Mouse (Mus musculus) megakaryocyte progenitor cell, adult 5-6 weeks (primary cell): ENCODE measurements around the gene Eps15l1. TPM values are rescaled to one million over a fixed set of nuclear protein-coding genes. Genes with fewer than 3 reads are reported as not detected.

Experiments
- ATAC-seq: replicated peaks from 2 replicates; pipeline ENCODE4 v1.8.0; 2016; ENCODE audit warnings: mild to moderate bottlenecking, moderate TSS enrichment, inconsistent platforms; ENCODE audit not compliant: poor library complexity
- total RNA-seq, 2 experiments: library from RNA; stranded (forward) in 1 of 2; stranded (reverse) in 1 of 2; fragments of 157-497, 149-512 nt in 1 of 2; fragments of 200-1000 nt in 1 of 2; gene quantifications; 2 replicates each; pipeline versions ENCODE4 v1.2.3 to v1.2.4; 2015 to 2017

Eps15l1 gene
- total RNA-seq, 2 experiments from 2014 or later, result 35.2 to 57.1 TPM

- no peak for ATAC-seq
These were observed 122.3 kb downstream of the Eps15l1 start for GRCm38 (mm10) chr8:72298928-72299327.

- ATAC-seq, result no peak
These were observed 124.7 kb downstream of the Eps15l1 start for GRCm38 (mm10) chr8:72296561-72296960.

- peak; percentile 89 for ATAC-seq
These were observed 125.6 kb downstream of the Eps15l1 start for GRCm38 (mm10) chr8:72295679-72296078.

- no peak; the same call in 1 of the 2 replicates for ATAC-seq
These were observed 126.1 kb downstream of the Eps15l1 start for GRCm38 (mm10) chr8:72295125-72295524.

GRCm38 (mm10) chr8:72293309-72293708 lies 128.0 kb downstream of the Eps15l1 start:
- no peak for ATAC-seq

GRCm38 (mm10) chr8:72291104-72291503 lies 130.2 kb downstream of the Eps15l1 start:
- ATAC-seq, result no peak

Other genes with a start within 250 kb of the Eps15l1 start
- gene Hsh2d, start 231.8 kb downstream of the Eps15l1 start, total RNA-seq (2015), result 6.6 and 8.7 TPM in 2 replicates
- 4.5 and 5.9 TPM in 2 replicates for gene Hsh2d, start 231.8 kb downstream of the Eps15l1 start, total RNA-seq (2017)
- gene Cib3, start 208.6 kb downstream of the Eps15l1 start, total RNA-seq (2015), result not detected in 2 replicates
- not detected in 2 replicates for gene Cib3, start 208.6 kb downstream of the Eps15l1 start, total RNA-seq (2017)
- not detected in 2 replicates for gene Gm11034, start 207.8 kb downstream of the Eps15l1 start, total RNA-seq (2015)
- not detected in 2 replicates for gene Gm11034, start 207.8 kb downstream of the Eps15l1 start, total RNA-seq (2017)
- gene Fam32a, start 201.7 kb downstream of the Eps15l1 start, total RNA-seq (2015), result 40.5 and 44.9 TPM in 2 replicates
- gene Fam32a, start 201.7 kb downstream of the Eps15l1 start, total RNA-seq (2017), result 37.5 and 39.1 TPM in 2 replicates
- 88.1 and 90.6 TPM in 2 replicates for gene Ap1m1, start 181.4 kb downstream of the Eps15l1 start, total RNA-seq (2015)
- 52.4 and 65.4 TPM in 2 replicates for gene Ap1m1, start 181.4 kb downstream of the Eps15l1 start, total RNA-seq (2017)
- 58.7 and 76.6 TPM in 2 replicates for gene Gm10282, start 116.2 kb downstream of the Eps15l1 start, total RNA-seq (2015)
- 68.3 and 86.8 TPM in 2 replicates for gene Gm10282, start 116.2 kb downstream of the Eps15l1 start, total RNA-seq (2017)
- gene Klf2, start 102.4 kb downstream of the Eps15l1 start, total RNA-seq (2015), result 10.8 and 21.8 TPM in 2 replicates
- gene Klf2, start 102.4 kb downstream of the Eps15l1 start, total RNA-seq (2017), result 2.0 and 6.6 TPM in 2 replicates
- gene Calr3, start 22.4 kb upstream of the Eps15l1 start, total RNA-seq (2015), result 2.2 TPM in 2 replicates
- 2.9 TPM in 2 replicates for gene Calr3, start 22.4 kb upstream of the Eps15l1 start, total RNA-seq (2017)
- gene 1700030K09Rik, start 22.4 kb upstream of the Eps15l1 start, total RNA-seq (2015), result 3.0 and 3.3 TPM in 2 replicates
- gene 1700030K09Rik, start 22.4 kb upstream of the Eps15l1 start, total RNA-seq (2017), result 6.3 and 6.5 TPM in 2 replicates
- gene Cherp, start 53.8 kb upstream of the Eps15l1 start, total RNA-seq (2015), result 80.1 and 106 TPM in 2 replicates
- gene Cherp, start 53.8 kb upstream of the Eps15l1 start, total RNA-seq (2017), result 17.7 and 23.8 TPM in 2 replicates
- 27.3 and 40.7 TPM in 2 replicates for gene Slc35e1, start 71.2 kb upstream of the Eps15l1 start, total RNA-seq (2015)
- 26.8 and 30.3 TPM in 2 replicates for gene Slc35e1, start 71.2 kb upstream of the Eps15l1 start, total RNA-seq (2017)
- 10.0 and 12.0 TPM in 2 replicates for gene Med26, start 126.8 kb upstream of the Eps15l1 start, total RNA-seq (2015)
- 8.6 and 9.9 TPM in 2 replicates for gene Med26, start 126.8 kb upstream of the Eps15l1 start, total RNA-seq (2017)
- 45.9 and 54.0 TPM in 2 replicates for gene Smim7, start 149.6 kb upstream of the Eps15l1 start, total RNA-seq (2015)
- 47.5 and 52.1 TPM in 2 replicates for gene Smim7, start 149.6 kb upstream of the Eps15l1 start, total RNA-seq (2017)
- gene Tmem38a, start 150.6 kb upstream of the Eps15l1 start, total RNA-seq (2015), result 0.42 and 1.1 TPM in 2 replicates
- 0.58 and 1.6 TPM in 2 replicates for gene Tmem38a, start 150.6 kb upstream of the Eps15l1 start, total RNA-seq (2017)
- 3.1 and 4.7 TPM in 2 replicates for gene Nwd1, start 225.3 kb upstream of the Eps15l1 start, total RNA-seq (2015)
- gene Nwd1, start 225.3 kb upstream of the Eps15l1 start, total RNA-seq (2017), result 4.0 and 5.4 TPM in 2 replicates